Mouse (Mus musculus): ENCODE measurements at regions not wholly inside any gene's neighbourhood (a gene's known extent, or its start where the extent isn't known, plus 50 kb on each side); places are given as distances from the start of the nearest gene placed in this dataset.

GRCm38 (mm10) chr10:100868360-100868916 is 278.2 kb downstream of the 1700017N19Rik start:
- no peak for ATAC-seq (ENCODE audit: insufficient number of reproducible peaks, low FRiP score, low TSS enrichment)

- no peak for ATAC-seq (ENCODE audit: insufficient number of reproducible peaks, low FRiP score, low TSS enrichment)
These were observed 292.3 kb downstream of the 1700017N19Rik start for GRCm38 (mm10) chr10:100882584-100882983.

DNA sequence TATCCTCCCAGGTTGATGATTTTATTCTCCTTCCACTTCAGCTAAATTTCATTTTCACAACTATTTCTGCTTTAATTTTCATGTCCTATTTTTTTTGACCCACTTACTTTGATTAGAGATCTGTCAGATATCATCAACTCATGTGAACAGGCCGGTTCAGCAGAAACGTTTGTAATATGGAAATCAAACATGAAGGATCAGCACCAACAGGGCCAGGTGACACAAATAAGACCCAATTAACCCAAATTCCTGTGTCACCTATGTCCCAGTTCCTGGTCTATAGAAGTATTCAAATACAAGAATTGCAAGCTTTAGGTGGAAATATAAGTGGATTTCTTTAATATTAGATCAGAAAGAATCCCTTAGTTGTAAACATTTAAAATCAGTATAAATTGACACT is 332.7 kb downstream of the 1700017N19Rik start:
- no peak for ATAC-seq (ENCODE audit: insufficient number of reproducible peaks, low FRiP score, low TSS enrichment)

- ATAC-seq (ENCODE audit: insufficient number of reproducible peaks, low FRiP score, low TSS enrichment) = no peak
These were observed 336.8 kb downstream of the 1700017N19Rik start for GRCm38 (mm10) chr10:100927086-100927485.

GRCm38 (mm10) chr10:100931739-100932138 is 341.5 kb downstream of the 1700017N19Rik start:
- no peak for ATAC-seq (ENCODE audit: insufficient number of reproducible peaks, low FRiP score, low TSS enrichment)

DNA sequence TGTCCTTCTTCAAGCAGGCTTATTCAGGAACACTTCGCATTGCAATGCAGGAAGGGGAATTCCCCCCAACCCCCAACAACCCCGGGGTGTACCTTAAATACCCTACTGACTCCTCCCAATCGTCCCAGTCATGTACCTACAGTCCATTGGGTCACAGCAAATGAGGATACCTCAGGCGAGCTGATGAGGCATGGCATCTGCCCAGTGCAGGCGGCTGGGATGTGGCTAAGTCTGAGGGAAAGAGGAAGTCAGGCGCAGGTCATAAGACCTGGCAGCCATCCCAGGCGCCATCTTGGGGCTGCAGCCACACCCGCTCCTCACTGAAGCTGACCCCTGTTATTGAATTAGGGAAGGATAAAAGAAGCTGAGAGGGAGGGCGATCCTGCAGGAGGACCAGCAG is 368.1 kb downstream of the 1700017N19Rik start:
- no peak for ATAC-seq (ENCODE audit: insufficient number of reproducible peaks, low FRiP score, low TSS enrichment)

DNA sequence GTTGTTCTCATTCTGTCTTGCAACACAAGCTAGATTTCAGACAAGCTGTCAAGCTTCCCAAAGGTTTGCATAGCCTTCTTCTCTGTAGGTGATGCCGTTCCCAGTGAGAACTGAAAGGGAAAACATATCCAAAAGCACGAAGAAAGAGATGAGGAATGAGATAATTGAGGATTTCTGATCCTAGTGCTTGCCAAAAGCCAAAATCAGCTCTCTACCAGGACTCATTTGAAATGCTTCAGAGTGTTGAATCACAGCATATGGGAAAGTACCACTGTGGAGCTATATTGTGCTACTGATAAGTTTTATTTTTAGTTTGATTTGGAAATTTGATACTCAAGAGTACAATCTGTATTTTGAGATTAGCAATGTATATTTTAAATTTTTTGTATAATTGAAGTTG is 413.2 kb downstream of the 1700017N19Rik start:
- no peak for ATAC-seq (ENCODE audit: insufficient number of reproducible peaks, low FRiP score, low TSS enrichment)

DNA sequence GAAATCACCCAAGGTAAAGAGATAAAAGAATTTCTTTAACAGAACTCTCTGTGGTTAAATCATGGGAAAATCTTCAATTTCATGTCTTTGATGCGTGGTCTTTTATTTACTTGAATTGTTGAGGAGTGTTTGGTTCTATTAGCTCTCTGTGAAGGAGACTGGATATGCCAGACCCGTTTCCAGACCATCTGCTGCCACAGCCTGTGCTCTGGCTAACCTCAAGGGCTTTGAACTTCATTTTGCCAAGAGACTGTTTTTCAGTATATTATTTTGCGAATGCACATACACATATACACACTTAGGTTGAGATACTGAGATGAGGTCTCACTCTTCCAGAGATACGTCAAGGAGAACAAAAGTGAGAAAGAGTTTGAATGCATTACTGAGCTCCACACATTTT is 414.4 kb downstream of the 1700017N19Rik start:
- ATAC-seq (ENCODE audit: insufficient number of reproducible peaks, low FRiP score, low TSS enrichment) = no peak

GRCm38 (mm10) chr10:101015416-101015815 is 425.1 kb downstream of the 1700017N19Rik start:
- no peak for ATAC-seq (ENCODE audit: insufficient number of reproducible peaks, low FRiP score, low TSS enrichment)

DNA sequence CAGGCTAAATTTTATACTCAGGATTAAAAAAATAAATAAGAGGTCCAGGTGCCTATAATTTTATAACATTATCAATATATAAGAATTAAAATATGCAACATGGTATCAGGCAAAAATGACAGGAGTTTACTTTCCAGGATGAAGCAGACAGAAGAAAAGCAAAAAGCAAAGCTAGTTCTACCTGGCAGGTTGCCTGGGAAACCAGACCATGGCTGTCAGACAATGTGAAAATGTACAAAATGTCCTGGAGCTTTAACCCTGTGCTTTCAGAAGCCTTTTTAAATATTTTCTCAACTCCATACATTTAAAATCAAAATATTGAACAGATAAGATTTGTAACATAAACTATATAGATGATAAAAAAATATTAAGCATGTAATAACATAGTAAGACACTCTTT is 448.3 kb downstream of the 1700017N19Rik start:
- ATAC-seq (ENCODE audit: insufficient number of reproducible peaks, low FRiP score, low TSS enrichment) = no peak

- no peak for ATAC-seq (ENCODE audit: insufficient number of reproducible peaks, low FRiP score, low TSS enrichment)
These were observed 448.8 kb downstream of the 1700017N19Rik start for GRCm38 (mm10) chr10:101039034-101039433.
